Mouse (Mus musculus): Measurements from ENCODE around the gene Gm26938. TPM values are rescaled to one million over a fixed set of nuclear protein-coding genes. Genes with fewer than 3 reads are reported as not detected.

The Gm26938 gene
- polyA plus RNA-seq, 1 experiment: not detected

DNA sequence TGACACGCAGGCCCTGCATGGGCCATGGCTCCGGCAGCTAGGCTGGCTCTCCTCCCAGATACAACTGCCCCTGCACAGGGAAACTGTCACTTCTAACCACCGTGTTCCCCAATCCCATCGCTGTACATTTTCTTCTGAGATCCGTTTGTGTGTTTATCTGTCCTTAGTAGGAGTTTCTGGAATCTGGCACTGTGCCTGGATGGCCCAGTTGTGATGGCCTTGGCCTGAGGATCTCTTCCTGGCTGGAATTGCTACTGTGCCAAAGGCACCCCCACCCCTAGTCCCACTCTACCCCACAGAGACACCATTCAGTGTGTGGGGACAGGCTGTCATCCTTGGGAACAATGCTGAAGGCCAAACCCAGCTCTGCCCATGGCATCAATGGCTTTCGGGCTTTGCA lies 10.2 kb downstream of the Gm26938 start:
- DNase-seq (ENCODE audit: low read depth): no peak

DNA sequence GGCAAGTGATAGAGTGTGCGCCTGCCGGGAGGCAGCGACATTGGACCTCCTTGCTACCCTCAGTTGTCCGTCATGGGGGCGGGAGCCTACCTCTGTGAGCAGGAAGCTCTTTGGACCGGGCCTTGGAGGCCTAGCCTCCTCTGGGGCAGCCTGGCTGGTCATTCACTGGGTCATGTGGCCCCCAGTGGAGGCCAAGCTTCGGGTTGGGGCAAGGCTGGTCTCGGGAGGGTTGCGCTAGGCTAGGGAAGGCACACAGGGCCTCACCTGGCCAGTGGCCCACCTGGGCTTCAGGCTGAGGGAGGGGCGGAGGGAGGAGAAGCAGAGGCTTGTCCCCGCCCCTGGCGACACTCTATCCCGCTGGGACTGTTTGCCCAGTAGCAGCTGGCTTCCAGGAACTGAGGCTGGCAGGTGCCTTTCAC lies 12.2 kb downstream of the Gm26938 start:
- no peak for DNase-seq (ENCODE audit: low read depth)

DNA sequence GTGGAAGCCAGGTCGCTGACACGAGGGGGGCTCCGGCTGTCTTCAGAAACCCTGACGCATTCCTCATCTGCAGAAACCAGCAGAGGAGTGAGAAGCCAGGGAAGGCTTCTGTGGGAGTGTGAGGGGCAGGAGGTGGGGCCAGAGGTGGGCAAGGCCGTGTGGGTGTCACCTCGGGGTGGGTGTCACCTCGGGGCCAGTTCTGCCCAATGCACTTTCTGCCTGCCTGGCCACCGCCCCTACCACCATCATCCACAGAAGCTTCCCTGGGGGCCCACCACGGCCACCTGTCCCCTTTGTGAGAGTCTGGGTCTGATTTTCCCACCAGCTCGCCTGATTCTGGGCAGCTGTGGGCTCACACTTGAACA lies 13.1 kb downstream of the Gm26938 start:
- no peak for DNase-seq (ENCODE audit: low read depth)

DNA sequence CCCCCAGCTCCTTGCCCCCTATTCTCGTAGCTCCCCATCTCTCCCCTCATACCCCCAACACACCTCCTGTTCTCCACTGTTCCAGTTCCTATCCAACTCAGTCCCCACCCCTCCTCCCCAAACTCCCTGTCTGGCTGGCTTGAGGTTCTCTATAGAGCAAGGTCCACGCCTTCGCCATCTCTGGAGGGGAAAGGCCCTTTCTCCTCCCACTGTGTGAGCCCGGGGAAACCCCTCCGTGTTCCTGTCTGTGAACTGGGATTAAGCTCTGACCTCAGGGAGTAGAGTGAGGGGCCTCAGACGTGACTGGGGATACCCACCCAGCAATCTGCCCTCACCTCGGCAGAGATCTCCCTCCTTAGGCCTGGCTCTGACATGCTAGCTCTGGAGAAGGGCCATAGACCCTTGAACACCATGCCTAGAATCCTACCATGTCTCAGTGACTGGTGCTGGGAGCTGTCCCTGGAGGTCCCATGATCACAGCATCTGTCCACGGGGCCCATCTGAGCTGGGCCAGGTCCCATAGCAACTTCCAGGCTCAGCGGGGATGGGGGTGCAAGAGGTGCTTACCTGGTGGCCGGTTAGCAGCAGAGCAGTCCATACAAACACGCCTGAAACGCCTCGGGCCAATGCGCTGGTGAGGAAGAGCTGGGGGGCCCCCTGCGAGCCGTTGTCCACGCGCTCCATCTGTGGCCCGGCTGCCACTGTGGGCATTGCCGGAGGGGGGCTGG lies 13.6 kb downstream of the Gm26938 start:
- no peak for DNase-seq (ENCODE audit: low read depth)

DNA sequence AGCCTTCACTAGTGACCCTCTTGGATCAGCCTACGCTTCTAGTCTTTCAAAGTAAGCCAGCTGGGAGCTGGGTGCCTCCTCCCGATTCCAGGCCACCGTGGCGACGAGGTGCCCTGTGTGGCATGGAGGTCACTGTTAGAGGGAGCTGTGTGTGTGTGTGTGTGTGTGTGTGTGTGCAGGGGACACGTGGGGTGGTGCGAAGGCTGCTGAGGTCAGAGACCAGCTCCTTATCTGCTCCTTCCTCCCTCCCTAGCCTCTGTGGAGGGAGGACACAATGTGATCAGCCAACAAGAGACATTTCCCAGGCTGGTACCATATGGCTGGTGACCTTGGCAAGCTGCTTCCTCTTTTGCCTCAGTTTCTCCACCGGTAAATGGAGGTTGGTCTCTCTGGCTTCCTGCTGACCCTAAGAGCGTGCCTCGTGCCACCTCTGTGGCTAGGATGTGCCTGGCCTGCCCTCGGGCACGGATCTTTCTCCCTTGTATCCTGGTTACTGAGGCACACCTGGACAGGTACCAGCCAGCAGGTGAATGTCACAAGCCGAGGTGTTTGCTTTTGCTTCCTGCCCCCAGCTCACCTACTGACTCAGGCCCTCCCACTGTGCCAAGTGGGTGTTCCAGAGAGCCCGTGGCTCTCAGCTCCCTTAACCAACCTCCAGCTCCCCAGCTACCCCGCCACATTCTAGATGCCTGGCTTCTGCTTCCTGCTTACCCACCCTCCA lies 14.4 kb downstream of the Gm26938 start:
- no peak for DNase-seq (ENCODE audit: low read depth)

DNA sequence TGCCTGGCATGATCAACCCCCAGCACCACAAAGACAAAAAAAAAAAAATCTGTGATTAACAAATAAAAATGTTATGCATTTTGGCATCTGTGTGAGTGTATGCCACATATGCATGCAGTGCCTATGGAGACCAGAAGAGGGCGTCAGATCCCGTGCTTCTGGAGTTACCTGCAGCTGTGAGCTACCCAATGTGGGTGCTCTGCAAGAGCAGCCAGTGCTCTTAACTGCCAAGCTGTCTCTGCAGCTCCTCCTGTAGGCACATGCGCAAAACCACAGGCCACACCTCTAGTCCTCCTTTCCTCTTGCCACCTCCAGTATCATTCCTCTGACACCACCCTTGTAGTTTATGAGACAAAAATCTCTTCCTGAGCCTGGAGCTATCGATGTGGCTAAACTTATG lies 16.8 kb downstream of the Gm26938 start:
- DNase-seq (ENCODE audit: low read depth): no peak

DNA sequence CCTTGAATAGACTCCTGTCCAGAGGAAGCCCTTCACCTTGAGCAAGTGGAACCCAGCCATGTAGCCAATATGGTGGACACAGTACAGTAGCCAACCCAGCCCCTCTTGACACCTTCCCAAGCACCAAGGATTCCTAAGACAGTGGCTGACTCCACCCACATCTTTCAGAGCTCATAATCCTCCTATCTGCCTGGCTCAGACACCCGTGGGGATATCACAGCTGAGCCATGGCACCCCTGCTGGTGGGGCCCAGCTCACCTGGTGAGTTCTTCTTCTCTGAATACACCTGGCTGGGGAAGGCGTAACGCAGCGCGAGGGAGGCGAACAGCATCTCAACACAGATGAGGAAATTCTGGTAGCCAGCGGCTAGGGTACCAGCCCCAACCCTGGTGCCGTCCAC lies 20.3 kb downstream of the Gm26938 start:
- DNase-seq (ENCODE audit: low read depth): no peak

DNA sequence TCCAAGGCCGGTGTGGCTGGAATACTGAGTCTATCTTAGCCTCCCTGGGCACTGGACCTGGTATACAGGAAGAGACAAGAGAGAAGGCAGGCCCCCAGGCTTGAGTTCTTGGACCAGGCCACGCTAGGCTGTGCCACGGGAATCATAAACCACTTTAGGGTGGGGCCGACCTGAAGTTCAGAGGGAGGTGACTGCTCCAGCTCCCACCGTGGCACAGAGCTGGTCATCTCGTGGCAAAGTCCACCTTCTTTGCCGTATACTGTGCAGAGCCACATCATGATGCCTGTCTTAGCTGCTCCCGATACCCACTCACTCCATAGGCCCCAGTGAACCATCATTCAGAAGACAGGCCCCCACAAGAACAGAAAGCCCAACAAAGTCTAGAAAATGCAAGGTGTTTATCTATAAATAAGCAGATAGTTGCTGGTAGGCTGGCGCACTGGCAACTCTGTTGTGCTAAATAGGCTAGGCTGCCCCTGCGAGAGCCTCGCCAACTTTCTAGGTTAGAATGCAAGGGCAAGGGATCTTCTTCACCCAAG lies 21.6 kb downstream of the Gm26938 start:
- no peak for DNase-seq (ENCODE audit: low read depth)

DNA sequence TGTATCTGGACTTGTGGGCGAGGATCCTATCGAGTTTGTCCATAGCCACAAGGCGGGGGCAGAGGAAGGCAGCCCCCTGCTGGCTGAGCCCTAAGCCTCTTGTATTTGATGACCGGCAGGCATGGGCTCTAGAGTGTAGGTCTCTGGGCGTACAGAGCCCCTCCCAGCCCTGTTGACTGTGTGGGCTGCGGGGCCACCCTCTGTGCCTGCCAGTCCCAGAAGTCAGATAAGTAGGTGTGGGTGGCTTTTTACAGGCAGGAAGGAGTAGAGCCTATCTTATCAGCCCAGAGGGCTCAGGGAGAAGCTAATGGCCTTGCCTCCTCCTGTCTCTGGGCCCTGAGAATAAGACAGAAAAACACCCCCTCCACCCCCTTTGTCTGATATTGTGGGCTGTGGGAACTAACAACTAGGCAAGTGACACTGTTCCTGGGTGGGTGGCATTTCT lies 22.1 kb downstream of the Gm26938 start:
- DNase-seq (ENCODE audit: low read depth): no peak

DNA sequence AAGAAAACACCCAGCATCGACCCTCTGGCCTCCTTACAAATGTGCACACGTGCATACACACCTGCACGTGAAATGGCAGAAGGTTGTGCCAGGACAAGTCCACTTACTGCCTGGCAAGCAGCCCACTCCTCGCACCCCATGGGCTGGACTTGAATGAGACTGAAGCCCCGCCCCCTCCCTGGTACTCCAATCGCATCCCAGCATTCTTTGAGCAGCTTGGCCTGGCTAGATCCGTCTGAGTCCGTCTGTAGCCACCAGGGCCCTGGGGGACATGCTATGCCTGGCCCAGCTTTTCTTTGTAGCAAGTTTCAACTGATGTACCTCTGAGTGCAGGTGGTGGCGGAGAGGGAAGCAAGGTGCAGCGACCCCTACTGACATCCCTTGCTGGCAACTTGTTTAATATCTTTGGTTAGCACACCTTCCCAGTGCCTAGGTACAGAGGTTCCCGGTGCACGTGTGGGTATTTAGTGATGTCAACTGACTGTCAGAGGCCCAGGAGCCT lies 22.6 kb downstream of the Gm26938 start:
- DNase-seq (ENCODE audit: low read depth): no peak

DNA sequence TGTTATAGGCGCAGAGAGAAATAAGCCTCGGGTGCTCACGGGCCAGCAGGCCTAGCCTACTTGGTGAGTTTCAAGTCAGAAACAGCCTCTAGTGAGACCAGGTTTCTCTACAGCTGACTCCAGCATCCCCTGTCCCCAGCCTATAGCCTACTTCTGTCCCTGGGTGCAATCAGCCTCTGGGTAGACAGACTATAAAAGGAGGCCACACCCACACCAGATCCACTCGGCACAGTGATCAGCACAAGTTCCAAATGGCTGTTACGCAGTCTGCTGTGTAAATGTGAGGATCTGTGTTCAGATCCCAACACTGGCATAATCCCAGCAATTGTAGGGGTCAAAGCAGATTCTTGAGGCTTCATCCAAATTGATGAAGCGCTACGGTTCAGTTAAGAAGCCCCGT lies 23.0 kb downstream of the Gm26938 start:
- DNase-seq (ENCODE audit: low read depth): no peak

DNA sequence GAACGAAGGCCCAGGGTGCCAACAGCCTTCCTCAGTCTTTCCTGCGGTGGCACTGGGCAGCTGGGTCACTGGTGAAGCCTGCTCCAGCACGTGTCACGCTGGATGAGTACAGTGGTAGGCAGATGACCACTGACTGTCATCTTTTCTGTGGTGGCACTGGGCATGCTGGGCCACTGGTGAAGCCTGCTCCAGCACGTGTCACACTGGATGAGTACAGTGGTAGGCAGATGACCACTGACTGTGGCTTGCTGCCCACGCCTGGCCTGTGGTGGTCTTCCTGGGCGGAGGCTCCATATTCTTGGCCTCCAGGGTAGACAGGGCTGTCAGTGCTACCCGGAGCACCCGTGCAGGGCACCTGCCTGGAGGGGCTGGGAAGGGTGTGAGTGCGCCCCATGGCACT lies 24.3 kb downstream of the Gm26938 start:
- DNase-seq (ENCODE audit: low read depth): no peak

DNA sequence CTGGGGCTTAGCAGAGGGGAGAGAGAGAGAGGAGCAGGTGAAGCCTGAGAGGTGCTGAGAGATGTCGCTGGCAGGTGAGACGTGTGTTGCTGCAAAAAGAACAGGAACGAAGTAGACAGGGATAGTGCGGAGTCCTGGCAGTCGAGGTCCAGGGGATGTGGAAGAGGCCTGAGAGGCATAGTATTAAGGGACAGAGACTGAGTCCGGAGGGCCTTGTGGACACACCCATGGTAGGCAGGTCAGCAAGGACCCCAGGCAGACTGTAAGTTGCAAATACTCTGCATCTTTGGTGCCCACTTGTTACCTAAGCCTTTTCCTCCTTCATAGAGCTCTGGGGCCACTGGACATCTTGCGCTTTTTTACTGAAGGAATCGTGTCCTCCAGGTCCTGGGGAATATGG lies 25.0 kb downstream of the Gm26938 start:
- DNase-seq (ENCODE audit: low read depth): no peak

DNA sequence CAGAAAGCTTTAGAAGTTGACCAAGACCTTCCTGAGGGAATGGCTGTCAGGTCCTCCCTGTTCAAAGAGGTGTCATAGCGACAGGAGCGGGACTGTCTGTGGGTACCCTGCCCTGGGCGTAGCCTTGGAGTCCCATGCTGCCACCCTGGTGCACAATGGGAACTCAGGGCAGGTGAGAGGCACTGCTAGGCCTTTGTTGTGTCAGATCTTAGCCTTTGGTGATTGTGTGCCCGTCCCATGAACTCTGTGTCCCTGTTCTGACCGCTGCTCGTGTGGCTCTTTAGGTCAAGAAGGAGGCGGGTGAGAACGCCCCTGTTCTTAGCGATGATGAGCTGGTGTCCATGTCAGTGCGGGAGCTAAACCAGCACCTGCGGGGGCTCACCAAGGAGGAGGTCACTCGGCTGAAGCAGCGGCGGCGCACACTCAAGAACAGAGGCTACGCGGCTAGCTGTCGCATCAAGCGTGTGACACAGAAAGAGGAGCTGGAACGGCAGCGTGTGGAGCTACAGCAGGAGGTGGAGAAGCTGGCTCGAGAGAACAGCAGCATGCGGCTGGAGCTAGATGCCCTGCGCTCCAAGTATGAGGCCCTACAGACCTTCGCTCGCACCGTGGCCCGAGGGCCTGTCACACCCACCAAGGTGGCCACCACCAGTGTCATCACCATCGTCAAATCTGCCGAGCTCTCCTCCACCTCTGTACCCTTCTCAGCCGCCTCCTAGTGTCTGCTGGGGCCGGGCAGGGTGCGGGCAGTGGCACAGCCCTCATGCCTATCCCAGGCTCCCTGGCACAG lies 26.2 kb downstream of the Gm26938 start:
- no peak for DNase-seq (ENCODE audit: low read depth)

DNA sequence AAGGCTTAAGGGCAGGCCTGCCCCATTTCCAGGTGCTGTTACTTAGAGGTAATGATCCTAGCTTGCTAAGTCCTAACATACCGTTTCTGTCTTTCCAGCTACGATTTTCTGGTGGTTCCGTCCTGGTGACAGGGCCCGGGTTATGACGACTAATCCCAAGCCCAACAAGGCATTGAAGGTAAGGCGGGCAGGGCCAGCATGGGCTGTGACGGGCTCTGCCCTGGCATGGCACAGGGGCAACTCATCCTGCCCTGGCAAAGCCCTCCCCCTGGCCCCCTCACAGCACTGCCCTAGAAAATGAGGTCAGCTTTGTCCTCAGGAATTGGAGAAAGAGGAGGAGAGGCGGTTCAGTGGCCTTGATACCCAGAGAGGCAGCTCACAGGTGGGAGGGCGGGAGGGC lies 27.2 kb downstream of the Gm26938 start:
- no peak for DNase-seq (ENCODE audit: low read depth)

DNA sequence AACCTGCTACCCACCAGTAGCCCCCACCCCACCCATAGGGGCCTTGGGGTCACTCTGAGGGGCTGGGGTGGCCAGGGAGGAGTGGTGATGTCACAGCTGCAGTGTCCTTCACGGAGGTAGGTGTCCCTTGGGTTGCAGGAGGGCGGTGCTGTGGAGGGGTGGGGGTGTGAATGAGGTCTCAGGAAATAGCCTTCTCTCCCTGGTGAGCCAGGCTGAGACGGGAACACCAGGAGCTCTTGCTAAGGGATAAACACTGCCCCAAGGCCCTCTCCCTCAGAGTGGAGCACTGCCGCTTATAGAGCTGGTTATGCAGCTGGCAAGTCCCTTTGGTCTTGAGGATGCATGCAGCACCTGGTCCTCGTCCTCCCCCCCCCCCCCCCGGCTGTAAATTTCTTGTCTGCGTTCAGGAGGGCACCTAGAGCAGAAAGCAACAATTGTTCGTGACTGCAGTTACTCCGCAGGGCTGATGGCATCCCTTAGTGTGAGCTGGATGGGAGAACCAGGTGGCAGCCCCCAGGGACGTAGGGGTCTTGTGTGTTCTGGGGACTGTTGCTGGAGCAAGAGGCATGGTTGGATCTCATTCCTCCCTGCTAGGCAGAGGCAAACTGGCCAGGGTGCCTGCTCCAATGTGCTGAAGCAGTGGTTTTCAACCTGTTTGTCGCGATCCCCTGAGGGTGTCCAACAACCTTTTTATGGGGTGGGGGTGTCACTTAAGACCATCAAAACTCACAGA lies 27.9 kb downstream of the Gm26938 start:
- DNase-seq (ENCODE audit: low read depth): no peak

DNA sequence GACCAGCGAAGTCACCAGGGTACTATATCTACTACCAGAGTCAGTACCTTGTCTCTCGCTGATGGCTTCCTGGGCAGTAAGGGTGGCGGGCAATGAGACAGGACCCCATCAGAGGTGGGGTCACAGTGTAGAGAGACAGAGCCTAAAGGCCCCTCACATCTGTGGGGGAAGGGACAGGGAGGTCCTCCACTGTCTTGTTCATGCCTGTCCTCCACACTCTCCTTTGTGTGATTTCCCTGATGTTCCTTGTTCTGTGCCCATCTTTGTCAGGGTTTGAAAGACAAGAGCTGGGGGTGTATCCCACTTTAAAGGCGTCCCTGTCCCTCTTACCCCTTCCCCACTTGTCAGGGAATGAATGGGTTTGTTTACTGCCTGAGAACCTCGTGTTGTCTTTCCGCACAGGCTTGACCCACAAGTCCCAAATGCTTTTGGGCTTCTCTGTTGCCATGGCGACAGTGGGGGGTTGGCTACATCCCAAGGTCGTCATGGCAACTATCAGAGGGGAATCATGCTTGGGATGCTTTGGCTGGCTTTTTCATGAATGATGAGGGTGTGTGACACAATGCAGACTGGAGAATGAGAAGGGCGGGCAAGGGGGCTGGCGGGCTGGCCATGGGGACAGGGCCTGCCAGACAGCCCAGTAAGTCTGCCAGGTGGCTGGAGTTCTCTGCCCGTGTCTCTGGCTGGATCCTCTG lies 28.6 kb downstream of the Gm26938 start:
- no peak for DNase-seq (ENCODE audit: low read depth)

DNA sequence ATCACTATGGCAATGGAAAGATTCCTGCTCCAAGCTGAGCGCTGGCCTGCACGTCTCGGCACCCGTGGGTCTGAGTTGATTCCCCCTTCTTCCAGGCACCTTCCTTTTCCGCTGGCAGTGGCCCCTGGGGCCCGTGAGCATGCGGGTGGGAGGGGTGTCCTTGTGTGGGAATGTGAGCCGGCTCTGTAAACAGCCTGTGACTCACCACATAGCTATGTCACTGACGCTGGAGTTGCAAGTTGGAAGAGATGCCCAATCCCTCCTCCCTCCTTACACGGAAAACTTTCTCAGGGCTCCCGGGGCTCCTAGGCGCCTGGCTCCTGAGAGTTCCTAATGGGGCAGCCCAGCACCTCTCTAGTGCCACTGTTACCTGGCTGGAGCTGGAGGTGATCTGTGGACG lies 29.3 kb downstream of the Gm26938 start:
- DNase-seq (ENCODE audit: low read depth): no peak

DNA sequence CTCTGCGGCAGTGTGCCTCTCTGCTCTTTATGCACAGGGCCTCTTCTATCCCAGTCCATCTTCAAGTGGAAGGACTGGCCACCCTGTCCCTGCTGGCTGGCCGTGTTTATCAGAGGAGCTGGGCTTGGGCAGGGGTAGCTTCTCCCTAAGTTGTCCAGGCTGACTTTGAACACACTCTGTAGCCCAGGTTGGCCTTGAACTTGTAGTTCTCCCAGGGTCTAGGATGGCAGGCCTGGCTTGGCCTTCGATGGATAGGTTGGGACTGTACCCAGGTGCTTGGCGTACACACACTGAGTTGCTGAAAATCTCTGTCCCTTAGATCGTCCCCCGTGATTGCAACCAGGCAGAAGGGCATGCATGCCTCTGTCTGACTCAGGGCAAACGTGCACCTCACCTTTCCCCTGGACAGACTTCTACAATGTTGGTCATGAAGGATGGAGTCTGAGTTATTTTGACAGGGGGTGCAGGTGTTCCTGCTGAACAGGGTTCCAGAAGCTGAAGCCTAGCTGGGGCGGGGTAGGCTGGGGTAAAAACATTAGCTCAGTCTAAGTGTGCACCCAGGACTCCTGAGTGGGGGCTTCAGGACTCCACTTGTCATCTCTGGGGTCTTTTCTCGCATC lies 30.1 kb downstream of the Gm26938 start:
- no peak for DNase-seq (ENCODE audit: low read depth)

DNA sequence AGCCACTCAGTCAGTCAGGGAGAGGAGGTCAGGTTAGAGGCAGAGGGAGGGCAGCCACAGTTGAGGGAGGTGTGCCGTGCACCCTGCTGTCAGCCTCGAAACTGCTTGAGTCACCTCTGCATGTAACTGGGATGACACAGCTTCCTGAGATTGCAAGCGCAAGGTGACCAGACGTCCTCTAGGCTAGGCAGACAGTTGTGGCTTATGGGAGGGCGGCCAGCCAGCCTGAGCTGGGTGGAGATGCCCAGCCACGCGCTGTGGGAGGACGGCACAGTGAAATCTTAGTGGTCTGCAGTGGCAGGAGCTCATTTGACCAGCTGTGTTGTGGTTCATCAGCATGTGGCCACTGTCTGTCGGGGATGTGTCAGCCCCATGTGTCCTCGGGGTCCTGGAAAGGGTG lies 31.3 kb downstream of the Gm26938 start:
- DNase-seq (ENCODE audit: low read depth): no peak

DNA sequence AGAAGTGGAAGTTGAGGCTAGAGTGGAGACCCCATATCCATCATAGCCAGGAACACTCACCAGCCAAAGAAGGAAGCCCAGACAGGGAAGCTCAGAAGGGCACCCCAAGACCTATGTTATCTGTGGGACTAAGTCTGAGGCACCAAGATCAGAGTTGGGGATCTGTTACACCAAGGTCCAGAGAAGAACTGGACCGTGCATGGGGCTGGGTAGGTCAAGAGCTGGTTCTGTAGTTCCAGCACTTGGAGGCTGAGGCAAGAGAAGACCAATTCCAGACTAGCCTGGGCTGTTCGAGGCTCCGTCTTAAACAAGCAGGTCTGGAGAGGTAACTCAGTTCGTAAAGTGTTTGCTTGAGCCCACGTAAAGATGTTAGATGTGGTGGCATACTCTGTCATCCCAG lies 32.1 kb downstream of the Gm26938 start:
- DNase-seq (ENCODE audit: low read depth): no peak
